Mouse (Mus musculus) stomach, postnatal 0 days (tissue): ENCODE results near the gene Cilp2.

ENCODE experiments used
- CTCF ChIP-seq: IDR thresholded peaks from 2 replicates; pipeline ENCODE4 v1.5.1; 2016; ENCODE audit warnings: antibody characterized with exemption, low read depth, mild to moderate bottlenecking, moderate library complexity
- EP300 ChIP-seq: optimal IDR thresholded peaks from 2 replicates; pipeline ENCODE3; 2016; ENCODE audit warnings: antibody characterized with exemption

- TF ChIP-seq CTCF (no peak), EP300 (no peak)
Measured at GRCm38 (mm10) chr8:69912478-69913074, 25.1 kb upstream of the Cilp2 start.
